Mouse (Mus musculus): Measurements from ENCODE around the gene Cfap221. TPM values are rescaled to one million over a fixed set of nuclear protein-coding genes. Genes with fewer than 3 reads are reported as not detected.
A peak's percentile ranks its signal among the peaks of the same experiment; 100 is the strongest.

The Cfap221 gene
- polyA plus RNA-seq, 1 experiment from 2014 or later, result 0.05 TPM

- no peak overlapping the region for H3K27ac ChIP-seq (replicated peaks)
- H3K4me1 ChIP-seq (replicated peaks), result no peaks in the 10 kb centered on the region
- H3K4me2 ChIP-seq, result no peak overlapping the region
- 57% methylated on average over 4 of the region's 4 CpGs for WGBS (ENCODE audit: insufficient replicate concordance)
- no peaks in the 10 kb centered on the region for H3K27me3 ChIP-seq
- no peak overlapping the region for H3K9ac ChIP-seq
- ATAC-seq (ENCODE audit: insufficient read depth), result no peak
- no peaks in the 10 kb centered on the region for H3K36me3 ChIP-seq (replicated peaks)
- no peaks in the 10 kb centered on the region for H3K9me3 ChIP-seq (replicated peaks)
- H3K4me3 ChIP-seq (replicated peaks), result no peak overlapping the region
Measured at GRCm38 (mm10) chr1:119931421-119932150, 65.4 kb downstream of the Cfap221 start.

GRCm38 (mm10) chr1:119929715-119930114 lies 67.3 kb downstream of the Cfap221 start:
- H3K9ac ChIP-seq, result no peak overlapping the region
- 32% methylated on average over 1 of the region's 1 CpGs for WGBS (ENCODE audit: insufficient replicate concordance)
- no peak overlapping the region for H3K27ac ChIP-seq (replicated peaks)
- H3K4me3 ChIP-seq (replicated peaks), result no peak overlapping the region
- no peak overlapping the region for H3K4me2 ChIP-seq
- ATAC-seq (ENCODE audit: insufficient read depth), result no peak
- H3K36me3 ChIP-seq (replicated peaks), result no peaks in the 10 kb centered on the region
- no peaks in the 10 kb centered on the region for H3K4me1 ChIP-seq (replicated peaks)
- H3K27me3 ChIP-seq, result no peaks in the 10 kb centered on the region
- H3K9me3 ChIP-seq (replicated peaks), result no peaks in the 10 kb centered on the region

GRCm38 (mm10) chr1:119919299-119919698 lies 77.7 kb downstream of the Cfap221 start:
- no peak overlapping the region for H3K4me3 ChIP-seq (replicated peaks)
- ATAC-seq (ENCODE audit: insufficient read depth), result no peak
- no peak overlapping the region for H3K27ac ChIP-seq (replicated peaks)
- no peak overlapping the region for H3K9ac ChIP-seq
- 49% methylated on average over 4 of the region's 4 CpGs for WGBS (ENCODE audit: insufficient replicate concordance)
- no peak overlapping the region for H3K4me2 ChIP-seq
- no peaks in the 10 kb centered on the region for H3K9me3 ChIP-seq (replicated peaks)
- 0 out of 2 replicates have a peak, but pooled peaks cover 4% of the 10 kb centered on the region for H3K4me1 ChIP-seq (replicated peaks)
- H3K36me3 ChIP-seq (replicated peaks), result no peaks in the 10 kb centered on the region
- H3K27me3 ChIP-seq, result no peaks in the 10 kb centered on the region

- no peak overlapping the region for H3K9ac ChIP-seq
- no peak overlapping the region for H3K27ac ChIP-seq (replicated peaks)
- no peak overlapping the region for H3K4me2 ChIP-seq
- ATAC-seq (ENCODE audit: insufficient read depth), result no peak
- H3K4me3 ChIP-seq (replicated peaks), result no peak overlapping the region
- H3K36me3 ChIP-seq (replicated peaks), result no peaks in the 10 kb centered on the region
- WGBS (ENCODE audit: insufficient replicate concordance), result 65% methylated on average over 5 of the region's 5 CpGs
- H3K27me3 ChIP-seq, result no peaks in the 10 kb centered on the region
- no peaks in the 10 kb centered on the region for H3K9me3 ChIP-seq (replicated peaks)
- H3K4me1 ChIP-seq (replicated peaks), result peaks cover 17% of the 10 kb centered on the region
Measured at GRCm38 (mm10) chr1:119916823-119917371, 80.1 kb downstream of the Cfap221 start.

GRCm38 (mm10) chr1:119912953-119913814 lies 83.8 kb downstream of the Cfap221 start, which contains the start of gene Tmem177:
TSS of gene Tmem177 (minus strand) at chr1:119913208.
- WGBS (ENCODE audit: insufficient replicate concordance), result 9% methylated on average over 42 of the region's 42 CpGs

GRCm38 (mm10) chr1:119907206-119907748 lies 89.8 kb downstream of the Cfap221 start:
- no peak for ATAC-seq (ENCODE audit: insufficient read depth)
- Histone ChIP-seq H3K4me3 (replicated peaks) (no peak overlapping the region), H3K9ac (no peak overlapping the region), H3K9me3 (replicated peaks) (no peaks in the 10 kb centered on the region), H3K4me1 (replicated peaks) (peaks cover 8% of the 10 kb centered on the region), H3K36me3 (replicated peaks) (peaks cover 12% of the 10 kb centered on the region; the same call in 1 of the 2 replicates), H3K27ac (replicated peaks) (no peak overlapping the region), H3K27me3 (no peaks in the 10 kb centered on the region), H3K4me2 (no peak overlapping the region)
- WGBS (ENCODE audit: insufficient replicate concordance), result 40% methylated on average over 2 of the region's 2 CpGs

More at GRCm38 (mm10) chr1:119912953-119913814, 83.8 kb downstream of the Cfap221 start, which contains the start of gene Tmem177:
- peak within 1 kb of the TSS; percentile 70 for H3K9ac ChIP-seq
- ATAC-seq (ENCODE audit: insufficient read depth), result peak; percentile 95
- H3K27me3 ChIP-seq, result no peaks in the 10 kb centered on the region
- peaks cover 19% of the 10 kb centered on the region for H3K4me1 ChIP-seq (replicated peaks)
- peak within 1 kb of the TSS; percentile 72 for H3K4me3 ChIP-seq (replicated peaks)
- H3K4me2 ChIP-seq, result peak within 1 kb of the TSS; percentile 86
- peaks cover 12% of the 10 kb centered on the region; the same call in 1 of the 2 replicates for H3K36me3 ChIP-seq (replicated peaks)
- H3K9me3 ChIP-seq (replicated peaks), result no peaks in the 10 kb centered on the region
- peak within 1 kb of the TSS; percentile 77 for H3K27ac ChIP-seq (replicated peaks)

- WGBS (ENCODE audit: insufficient replicate concordance), result 33% methylated on average over 6 of the region's 6 CpGs
- peaks cover 3% of the 10 kb centered on the region; the same call in 1 of the 2 replicates for H3K4me1 ChIP-seq (replicated peaks)
Measured at GRCm38 (mm10) chr1:119903231-119903620, 93.8 kb downstream of the Cfap221 start.

GRCm38 (mm10) chr1:119902551-119903230 lies 94.3 kb downstream of the Cfap221 start:
- Histone ChIP-seq H3K4me3 (replicated peaks) (no peak overlapping the region), H3K36me3 (replicated peaks) (no peaks in the 10 kb centered on the region), H3K9me3 (replicated peaks) (no peaks in the 10 kb centered on the region), H3K27ac (replicated peaks) (no peak overlapping the region), H3K4me2 (no peak overlapping the region), H3K27me3 (no peaks in the 10 kb centered on the region), H3K4me1 (replicated peaks) (peaks cover 3% of the 10 kb centered on the region; the same call in 1 of the 2 replicates), H3K9ac (no peak overlapping the region)
- no peak for ATAC-seq (ENCODE audit: insufficient read depth)
- 56% methylated on average over 8 of the region's 8 CpGs for WGBS (ENCODE audit: insufficient replicate concordance)

More at GRCm38 (mm10) chr1:119903231-119903620, 93.8 kb downstream of the Cfap221 start:
- H3K36me3 ChIP-seq (replicated peaks), result no peaks in the 10 kb centered on the region
- H3K4me3 ChIP-seq (replicated peaks), result no peak overlapping the region
- H3K27ac ChIP-seq (replicated peaks), result no peak overlapping the region
- no peak overlapping the region for H3K9ac ChIP-seq
- no peak for ATAC-seq (ENCODE audit: insufficient read depth)
- no peaks in the 10 kb centered on the region for H3K9me3 ChIP-seq (replicated peaks)
- no peak overlapping the region for H3K4me2 ChIP-seq
- no peaks in the 10 kb centered on the region for H3K27me3 ChIP-seq

- peak; percentile 20; the same call in 1 of the 2 replicates for ATAC-seq (ENCODE audit: insufficient read depth)
- H3K4me3 ChIP-seq (replicated peaks), result no peak overlapping the region
- no peaks in the 10 kb centered on the region for H3K27me3 ChIP-seq
- H3K9me3 ChIP-seq (replicated peaks), result no peaks in the 10 kb centered on the region
- H3K4me2 ChIP-seq, result no peak overlapping the region
- no peak overlapping the region for H3K27ac ChIP-seq (replicated peaks)
- 67% methylated on average over 11 of the region's 11 CpGs for WGBS (ENCODE audit: insufficient replicate concordance)
- no peaks in the 10 kb centered on the region for H3K4me1 ChIP-seq (replicated peaks)
- H3K9ac ChIP-seq, result no peak overlapping the region
- H3K36me3 ChIP-seq (replicated peaks), result no peaks in the 10 kb centered on the region
Measured at GRCm38 (mm10) chr1:119899195-119900123, 97.6 kb downstream of the Cfap221 start.

Data from liver, embryonic 15.5 days (tissue).